Mouse (Mus musculus): Measurements from ENCODE around the gene Tcp11.

Tcp11 gene

GRCm38 (mm10) chr17:28036813-28037756 is 43.4 kb downstream of the Tcp11 start:
- no peak for DNase-seq (ENCODE audit: low spot score)

GRCm38 (mm10) chr17:28034986-28035385 is 45.5 kb downstream of the Tcp11 start:
- DNase-seq (ENCODE audit: low spot score) = no peak

DNA sequence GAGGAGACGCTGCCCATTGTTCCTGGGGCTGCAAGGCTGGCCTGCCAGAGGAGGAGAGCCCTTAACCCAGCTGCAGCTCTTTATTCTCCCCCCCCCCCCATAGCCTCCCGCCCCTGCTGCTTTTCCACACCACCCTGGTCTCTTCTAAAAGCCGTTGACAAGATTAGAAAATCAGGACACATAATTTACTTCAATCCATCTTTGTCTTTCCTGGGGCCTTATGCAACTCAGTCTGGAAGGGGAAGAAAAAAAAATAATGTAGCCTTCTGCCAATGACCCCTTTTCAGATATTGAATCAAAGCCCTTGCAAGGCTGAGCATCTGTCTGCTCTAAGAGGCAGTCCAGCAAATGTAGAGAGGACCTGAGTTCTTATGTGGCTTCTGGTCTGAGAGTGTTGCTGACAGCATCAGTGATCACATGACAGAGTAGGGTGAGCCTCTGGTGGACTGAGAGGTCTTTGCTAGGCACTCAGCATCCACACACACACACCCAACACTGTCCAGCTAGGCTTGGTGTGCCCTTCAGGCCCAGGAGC is 47.3 kb downstream of the Tcp11 start:
- no peak for DNase-seq (ENCODE audit: low spot score)

DNA sequence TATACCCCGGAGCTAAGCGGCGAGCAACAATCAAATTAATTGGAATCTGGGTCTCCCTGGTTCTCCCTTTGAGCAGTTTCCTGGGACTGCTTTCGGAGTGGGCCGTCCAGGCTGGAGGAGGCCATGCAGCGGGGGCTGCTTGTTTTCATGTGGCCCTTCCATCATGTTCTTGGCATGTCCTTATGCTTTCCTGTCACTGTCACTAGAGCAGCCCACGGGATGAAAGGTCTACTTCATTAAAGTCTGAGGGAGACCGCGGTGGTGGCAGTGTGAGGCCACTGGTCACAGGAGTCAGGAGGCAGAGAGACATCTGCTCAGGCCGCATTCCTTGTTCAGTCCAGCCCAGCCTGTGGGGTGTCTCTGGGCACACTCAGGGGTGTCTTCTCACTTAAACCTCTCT is 48.2 kb downstream of the Tcp11 start:
- no peak for DNase-seq (ENCODE audit: low spot score)

DNA sequence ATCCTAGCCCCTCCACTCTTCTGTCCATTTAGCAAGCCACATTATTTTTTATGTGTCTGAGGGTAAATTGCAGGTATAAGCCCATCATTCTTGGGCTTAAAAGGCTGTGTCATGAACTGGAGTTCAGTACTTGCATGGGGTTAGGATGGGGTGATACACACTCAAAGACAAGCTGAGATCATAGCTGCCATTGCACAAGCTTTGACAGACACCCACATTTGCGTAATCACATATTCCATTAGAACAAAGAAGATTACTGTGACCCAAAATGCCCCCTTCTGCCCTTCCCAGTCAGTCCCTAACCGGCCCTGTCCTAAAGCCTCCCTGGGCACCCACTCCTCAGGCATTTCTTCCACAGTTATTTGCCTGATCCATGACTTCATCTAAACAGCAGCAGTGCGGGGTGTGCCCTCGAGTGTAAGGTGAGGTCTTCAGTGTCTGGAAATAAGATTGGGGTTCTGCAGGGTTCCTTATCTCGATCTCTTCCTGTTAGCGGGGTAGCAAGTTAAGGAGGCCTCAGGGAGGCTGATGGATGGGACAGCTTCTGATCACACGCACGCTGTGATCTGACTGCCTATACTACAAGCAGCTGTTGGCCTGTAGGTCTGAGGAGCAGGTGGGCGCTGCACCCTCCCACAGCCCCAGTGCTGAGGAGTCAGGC is 49.0 kb downstream of the Tcp11 start:
- DNase-seq (ENCODE audit: low spot score) = peak; percentile 50

DNA sequence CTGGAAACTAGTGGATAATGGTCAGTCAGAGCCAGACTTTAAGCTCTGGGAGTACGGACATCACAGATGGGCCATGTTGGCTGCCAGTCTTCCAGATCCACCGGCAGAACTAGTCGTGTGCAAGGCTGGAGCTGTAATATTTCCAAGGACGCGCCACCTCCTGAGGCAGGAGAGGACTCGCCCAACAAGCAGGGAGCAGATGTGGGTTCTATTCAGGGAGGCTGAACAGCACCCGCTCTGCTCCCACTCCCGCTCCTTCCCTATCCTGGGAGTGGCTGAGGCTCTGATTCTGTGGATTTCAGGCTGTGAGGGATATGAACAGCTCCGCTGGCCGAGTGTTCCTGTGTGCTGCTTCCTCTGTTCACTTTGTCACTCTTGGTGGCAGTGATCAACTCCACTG is 50.0 kb downstream of the Tcp11 start:
- DNase-seq (ENCODE audit: low spot score) = no peak

DNA sequence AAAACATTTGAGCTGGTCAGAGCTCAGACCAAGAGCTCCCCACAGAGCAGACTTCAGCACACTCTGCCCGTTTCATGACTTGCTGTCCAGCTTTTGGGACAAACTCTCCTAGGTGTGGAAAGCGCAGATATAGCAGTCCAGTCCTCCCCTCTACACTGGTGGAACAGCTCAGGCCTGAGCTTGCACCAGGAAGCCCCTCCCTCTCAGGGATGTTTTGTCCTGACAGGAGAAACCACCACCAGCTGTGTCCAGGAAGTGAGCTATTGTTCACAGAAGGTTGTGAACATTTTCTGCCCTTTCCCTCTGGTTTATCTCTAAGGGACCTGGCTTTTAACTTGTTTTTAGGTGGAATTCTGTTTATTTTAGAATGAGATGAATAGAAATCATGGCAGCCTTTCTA is 51.1 kb downstream of the Tcp11 start:
- no peak for DNase-seq (ENCODE audit: low spot score)

- no peak for DNase-seq (ENCODE audit: low spot score)
These were observed 52.2 kb downstream of the Tcp11 start for GRCm38 (mm10) chr17:28028236-28028635.

GRCm38 (mm10) chr17:28027197-28027596 is 53.2 kb downstream of the Tcp11 start:
- no peak for DNase-seq (ENCODE audit: low spot score)

DNA sequence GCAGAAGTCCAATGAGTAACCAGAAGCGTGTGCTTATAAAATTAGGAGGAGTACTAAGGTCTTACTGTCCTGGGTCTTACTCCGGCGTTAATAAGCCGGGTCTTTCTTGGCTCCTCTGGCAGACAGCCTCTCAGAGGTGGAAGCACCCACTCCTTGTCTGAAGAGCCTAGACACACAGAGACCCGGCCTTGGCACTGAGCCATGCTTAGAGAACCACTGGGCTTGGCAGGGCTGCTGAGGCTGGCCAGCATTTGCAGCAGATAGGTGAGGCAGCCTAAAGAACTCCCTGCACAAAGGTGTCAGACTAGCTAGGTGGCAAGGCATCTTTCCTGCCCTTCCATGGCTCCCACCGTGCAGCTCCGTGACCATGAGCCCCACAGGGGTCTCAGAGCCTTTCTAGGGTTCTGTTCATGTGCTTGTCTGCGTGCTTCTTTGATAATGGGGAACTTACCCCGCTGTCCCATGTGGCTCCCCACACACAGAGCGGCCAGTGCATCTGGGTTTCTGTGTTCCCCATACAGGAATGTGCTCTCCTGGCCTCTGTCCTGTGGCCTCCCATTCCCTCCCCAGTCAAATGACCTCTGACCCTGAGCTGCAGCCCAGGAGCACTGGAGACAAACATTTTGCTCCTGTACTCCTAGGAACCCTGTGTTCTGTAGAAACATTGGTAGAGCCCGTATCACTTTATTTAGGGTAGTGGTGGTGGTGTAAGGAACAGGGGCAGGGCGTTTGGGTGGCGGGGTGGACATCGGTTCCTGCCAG is 54.1 kb downstream of the Tcp11 start:
- DNase-seq (ENCODE audit: low spot score) = no peak

GRCm38 (mm10) chr17:28025541-28025961 is 54.9 kb downstream of the Tcp11 start:
- DNase-seq (ENCODE audit: low spot score) = no peak

- no peak for DNase-seq (ENCODE audit: low spot score)
These were observed 57.4 kb downstream of the Tcp11 start for GRCm38 (mm10) chr17:28022854-28023655.

DNA sequence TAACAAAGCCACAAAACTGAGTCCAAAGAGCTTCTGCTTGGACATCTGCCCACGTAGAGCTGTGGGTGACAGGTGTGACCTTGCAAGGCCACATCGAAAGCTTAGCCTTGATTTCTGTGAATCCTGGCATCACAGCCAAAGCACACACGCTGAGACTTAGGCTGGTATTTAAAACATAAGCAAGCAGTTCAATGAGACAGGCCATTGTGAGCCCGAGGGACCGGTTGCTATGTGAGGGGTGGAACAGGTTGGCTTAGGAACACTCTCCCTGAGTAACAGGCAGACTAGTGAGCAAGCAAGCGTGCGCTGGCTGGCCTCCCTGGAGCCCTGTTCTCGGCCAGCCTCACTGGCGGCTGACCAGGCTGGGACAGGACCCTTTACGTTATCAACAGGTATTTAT is 58.5 kb downstream of the Tcp11 start:
- no peak for DNase-seq (ENCODE audit: low spot score)

DNA sequence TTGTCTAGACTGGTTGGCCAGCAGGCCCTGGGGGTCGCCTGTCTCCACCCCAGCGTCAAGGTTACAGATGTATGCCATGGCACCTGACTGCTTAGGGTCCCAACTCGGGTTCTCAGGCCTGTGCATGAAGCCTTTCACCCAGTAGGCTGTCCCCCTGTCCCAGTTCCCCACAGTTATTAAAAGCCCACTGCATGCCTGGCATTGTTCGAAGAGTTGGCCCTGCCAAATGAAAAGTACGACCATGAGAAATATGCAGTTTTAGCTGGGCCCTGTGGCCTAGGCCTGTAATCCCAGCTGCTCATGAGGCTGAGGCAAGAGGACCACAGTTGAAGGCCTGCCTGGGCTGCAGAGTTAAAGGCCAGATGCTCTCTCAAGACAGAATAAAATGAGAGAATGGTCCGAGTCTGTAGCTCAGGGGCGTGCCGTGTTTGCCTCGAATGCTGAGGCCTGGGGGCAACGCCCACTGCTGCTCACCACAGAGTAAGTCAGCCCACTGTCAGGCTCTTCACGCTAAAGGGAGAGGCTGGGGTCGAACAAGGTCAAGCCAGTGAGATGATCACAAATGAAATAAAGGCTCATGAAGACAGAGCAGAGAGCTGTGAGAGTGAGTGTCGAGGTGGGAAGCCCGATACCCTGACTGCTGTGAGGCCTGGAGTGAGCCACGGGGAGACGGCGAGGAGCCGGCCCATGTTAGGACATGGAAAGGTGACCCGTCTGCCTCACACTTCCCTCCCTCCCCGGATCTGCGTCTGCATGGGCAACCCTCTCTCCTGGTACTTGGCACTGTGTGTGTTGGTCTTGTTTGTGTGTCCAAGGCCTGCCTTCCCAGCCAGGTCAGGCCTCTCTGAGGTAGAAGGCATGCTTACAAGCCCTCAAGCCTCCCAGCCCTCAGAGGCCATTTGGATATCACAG is 60.4 kb downstream of the Tcp11 start:
- DNase-seq (ENCODE audit: low spot score) = no peak

DNA sequence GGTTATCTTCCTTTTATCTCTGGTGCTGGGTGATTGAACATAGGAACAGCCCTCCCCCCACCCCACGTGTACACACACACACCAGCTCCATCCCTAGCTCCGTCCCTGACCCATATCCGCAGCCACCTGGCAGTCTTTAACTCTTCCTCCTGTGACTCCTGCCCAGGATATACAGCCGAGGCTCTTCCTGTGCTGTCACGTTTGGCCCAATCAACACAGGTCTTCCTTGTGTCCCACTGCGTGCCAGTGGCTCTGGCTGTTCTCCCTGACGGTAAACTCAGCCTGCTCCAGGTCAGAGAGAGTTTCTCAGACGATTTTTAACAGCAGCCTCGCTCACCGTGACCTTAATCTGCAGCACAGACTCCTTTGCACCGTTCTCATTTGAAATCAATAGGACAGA is 61.7 kb downstream of the Tcp11 start:
- DNase-seq (ENCODE audit: low spot score) = no peak

DNA sequence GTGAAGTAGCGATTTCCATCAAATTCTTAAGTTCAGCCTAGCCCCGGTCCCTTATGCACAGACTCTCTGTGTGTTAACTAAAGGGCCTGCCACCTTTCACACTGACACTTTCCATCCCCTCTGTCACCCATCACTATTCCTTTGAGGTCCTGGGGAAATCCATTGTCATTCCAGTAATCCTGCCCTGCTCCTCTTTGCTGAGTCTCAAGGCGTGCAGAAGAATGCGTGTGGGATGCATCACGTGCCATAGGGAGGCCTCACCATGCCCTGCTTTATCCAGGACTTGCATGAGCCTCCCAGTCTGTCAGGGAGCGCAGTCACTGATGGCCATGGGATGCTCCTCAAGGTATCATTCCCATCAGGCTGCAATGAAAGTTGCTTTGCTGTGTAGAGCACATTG is 62.1 kb downstream of the Tcp11 start:
- no peak for DNase-seq (ENCODE audit: low spot score)

Data from adipocyte (in vitro differentiated cells).